Mouse (Mus musculus) layer of hippocampus, postnatal 25 days (tissue): Measurements from ENCODE around the gene Rbm26. TPM values are rescaled to one million over a fixed set of nuclear protein-coding genes. Genes with fewer than 3 reads are reported as not detected.
A peak's percentile ranks its signal among the peaks of the same experiment; 100 is the strongest.

Experiments
- DNase-seq, 2 experiments: peaks; one replicate each; pipeline ENCODE4 v3.0.0; 2022; ENCODE audit warnings: mixed read lengths in 2 of 2, low spot score in 1 of 2; ENCODE audit errors: extremely low spot score in 1 of 2
- total RNA-seq, 2 experiments: library from RNA; stranded (reverse); gene quantifications; 2 replicates each; pipeline ENCODE4 v1.2.3; 2021

The Rbm26 gene
- 10 to 100 TPM; 51.5 to 63.4 TPM for total RNA-seq

DNA sequence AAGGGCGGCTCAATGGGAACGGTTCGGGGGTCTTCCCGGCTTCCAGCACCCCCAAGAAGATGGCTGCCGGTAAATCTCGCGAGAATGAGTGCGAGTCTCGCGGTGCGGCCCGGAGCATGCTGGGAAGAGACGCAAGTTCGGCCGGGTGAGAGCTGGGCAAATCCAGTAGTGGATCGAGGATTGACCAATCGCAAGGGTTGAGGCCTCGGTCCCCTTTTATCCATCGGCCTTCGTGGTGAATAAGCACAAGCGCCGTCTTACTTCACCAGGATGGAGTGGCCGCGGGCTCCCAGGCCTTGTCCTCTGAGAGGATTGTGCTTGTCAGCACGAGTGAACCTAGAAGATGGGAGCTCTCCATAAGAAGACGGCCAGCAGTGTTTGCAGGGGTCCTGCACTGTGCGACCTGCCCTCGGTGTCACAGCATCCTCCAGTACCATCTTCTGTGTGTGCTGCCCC, at the start of gene Rbm26:
TSS of gene Rbm26 (minus strand) at position 90 of the 456 bp plus-strand sequence.
- DNase-seq, result peak; percentile 95 to 96

- DNase-seq, result no peak
Measured at GRCm38 (mm10) chr14:105225790-105226189, 48.7 kb upstream of the Rbm26 start.

DNA sequence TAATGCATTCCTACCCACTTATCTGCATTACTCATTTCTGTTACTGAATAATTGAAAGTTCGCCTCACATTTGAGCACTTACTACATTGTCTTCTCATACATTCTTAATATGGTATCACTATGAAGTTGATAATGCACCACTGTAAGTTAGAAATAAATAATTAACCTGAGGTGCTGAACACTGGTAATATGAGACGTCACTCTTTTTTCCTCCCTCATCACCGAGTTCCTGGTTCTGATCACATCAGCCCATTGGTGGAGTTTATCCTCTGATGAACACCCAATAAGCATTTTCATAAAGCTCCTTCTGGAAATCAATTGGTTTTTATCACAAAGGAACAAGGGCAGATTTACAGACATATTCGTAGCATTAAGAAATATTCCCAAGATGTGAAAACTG, 45.1 kb upstream of the Rbm26 start:
- no peak for DNase-seq

- no peak for DNase-seq
Measured at GRCm38 (mm10) chr14:105219525-105220376, 42.6 kb upstream of the Rbm26 start.

GRCm38 (mm10) chr14:105198401-105198800, 21.3 kb upstream of the Rbm26 start:
- DNase-seq, result no peak

GRCm38 (mm10) chr14:105194682-105195081, 17.6 kb upstream of the Rbm26 start:
- no peak for DNase-seq

GRCm38 (mm10) chr14:105184866-105185265, 7.7 kb upstream of the Rbm26 start:
- no peak for DNase-seq

DNA sequence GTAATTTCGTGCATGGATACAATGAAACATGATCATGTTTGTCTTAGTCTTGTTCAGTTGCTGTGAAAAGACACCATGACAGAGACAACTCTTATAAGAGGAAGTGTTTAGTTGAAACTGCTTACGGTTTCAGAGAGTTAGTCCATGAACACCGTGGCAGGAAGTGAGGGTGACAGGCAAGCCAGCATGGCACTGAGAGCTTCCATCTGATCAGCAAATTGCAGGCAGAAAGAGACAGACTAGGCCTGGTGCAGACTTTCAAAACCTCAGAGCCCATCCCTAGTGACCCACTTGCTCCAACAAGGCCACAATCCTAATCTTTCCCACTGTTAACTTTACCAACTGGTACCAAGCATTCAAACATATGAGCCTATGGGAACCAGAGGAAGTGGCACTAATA, 5.7 kb upstream of the Rbm26 start:
- no peak for DNase-seq

- DNase-seq, result no peak
Measured at GRCm38 (mm10) chr14:105179733-105180132, 2.6 kb upstream of the Rbm26 start.

GRCm38 (mm10) chr14:105178996-105179395, 1.9 kb upstream of the Rbm26 start:
- DNase-seq, result no peak

DNA sequence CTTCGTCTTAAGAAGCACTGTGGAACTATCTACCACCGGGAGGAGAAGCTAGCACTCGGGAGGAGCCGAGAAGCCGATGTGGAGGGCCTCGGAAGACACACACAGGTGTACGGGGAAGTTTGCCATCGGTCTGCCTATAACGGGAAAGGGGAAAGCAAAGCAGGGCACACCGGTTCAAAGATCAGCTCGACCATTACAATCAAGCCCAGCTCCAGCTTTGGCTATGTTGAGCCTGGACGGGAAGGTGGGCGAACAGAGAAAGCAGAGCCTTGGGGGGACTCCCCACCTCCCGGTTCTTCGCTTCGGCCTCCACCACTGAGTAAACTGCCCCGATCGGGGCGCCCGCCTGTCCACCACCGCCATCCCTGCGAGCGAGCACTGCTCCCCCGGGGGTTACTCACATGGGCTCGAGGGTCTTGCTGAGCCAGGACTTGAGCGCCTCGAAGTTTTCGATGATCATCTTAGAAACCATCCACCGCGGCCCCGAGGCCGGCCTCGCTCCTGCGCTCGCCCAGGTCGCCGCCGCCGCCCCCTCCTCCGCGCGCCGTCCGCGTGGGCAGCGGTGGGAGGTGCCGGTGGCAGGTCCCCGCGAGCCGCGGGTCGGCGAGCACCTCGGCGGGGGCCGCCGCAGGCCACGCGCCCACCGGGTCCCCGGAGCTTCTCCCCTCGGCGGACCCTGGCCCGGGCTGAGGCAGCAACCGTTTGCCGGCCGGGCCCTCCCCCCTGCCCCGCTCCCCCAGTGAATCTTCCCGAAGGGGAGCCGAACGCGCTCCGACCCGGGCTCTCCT, 552 bp downstream of the Rbm26 start:
- peak in 1 of 2 experiments; percentile 17 for DNase-seq

- no peak for DNase-seq
Measured at GRCm38 (mm10) chr14:105167181-105167580, 9.9 kb downstream of the Rbm26 start.

- no peak for DNase-seq
Measured at GRCm38 (mm10) chr14:105164793-105165192, 12.3 kb downstream of the Rbm26 start.

DNA sequence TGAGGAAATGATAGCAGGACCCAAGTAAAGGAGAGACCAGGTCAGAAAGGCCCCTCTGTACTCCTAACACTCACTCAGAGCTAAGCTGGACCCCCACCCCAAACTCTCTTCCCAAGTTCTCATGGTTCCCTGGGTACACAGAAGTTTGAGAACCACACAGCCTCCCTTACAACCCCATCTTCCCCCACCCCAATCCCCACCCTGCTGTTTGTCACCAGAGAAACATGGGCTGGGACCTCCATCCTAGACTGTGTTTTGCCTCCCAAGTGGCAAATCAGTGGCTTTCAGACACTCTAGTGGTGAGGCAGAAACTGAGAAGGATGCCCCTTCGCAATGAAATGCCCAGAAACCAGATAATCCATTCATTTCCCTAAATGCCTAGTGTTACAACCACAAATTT, 15.8 kb downstream of the Rbm26 start:
- DNase-seq, result no peak

DNA sequence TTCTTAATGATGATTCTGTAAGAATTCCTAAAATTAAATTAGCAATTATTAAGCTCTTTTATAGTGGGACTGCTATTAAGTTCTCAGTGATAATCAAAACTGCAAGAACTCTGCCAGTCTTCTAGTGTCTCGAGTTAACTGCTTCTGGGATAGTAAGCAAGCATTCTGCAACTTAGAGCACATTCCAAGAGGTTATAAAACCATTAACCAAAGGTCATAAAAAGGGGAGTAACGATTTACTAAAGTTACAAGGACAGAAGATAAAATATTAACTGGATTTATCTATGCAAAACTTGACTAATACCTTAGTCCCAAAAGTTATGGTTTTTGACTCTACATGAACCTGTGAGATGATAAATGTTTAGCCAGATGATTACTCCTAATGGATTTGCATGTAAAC, 18.6 kb downstream of the Rbm26 start:
- DNase-seq, result no peak

GRCm38 (mm10) chr14:105134076-105134475, 43.1 kb downstream of the Rbm26 start:
- no peak for DNase-seq

DNA sequence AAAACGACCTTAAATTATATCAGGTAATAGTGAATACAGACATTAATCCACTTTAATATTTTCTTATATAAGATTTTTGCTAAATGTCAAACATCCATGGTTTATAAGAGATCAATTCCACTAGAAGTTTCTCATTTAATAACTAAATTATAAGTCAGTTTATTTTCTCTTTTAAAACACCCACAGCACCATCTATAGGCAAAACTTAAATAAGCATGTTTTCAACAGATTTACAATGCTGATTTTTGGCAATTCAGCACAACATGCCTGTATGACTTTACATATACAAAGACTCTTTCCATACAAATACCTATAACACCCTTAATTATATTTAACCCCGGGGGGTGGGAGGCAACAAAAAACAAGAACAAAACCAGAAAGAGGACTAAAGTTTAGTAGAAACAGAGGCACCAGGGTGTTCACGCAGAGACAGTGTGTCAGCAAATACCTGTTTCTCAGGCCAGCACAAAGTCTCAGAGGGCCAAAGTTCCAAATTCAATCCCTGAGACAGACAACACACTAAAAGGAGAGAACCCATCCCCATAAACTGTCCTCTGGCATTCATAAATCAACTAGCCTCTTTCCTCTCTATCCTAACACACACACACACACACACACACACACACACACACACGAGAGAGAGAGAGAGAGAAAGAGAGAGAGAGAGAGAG, 49.3 kb downstream of the Rbm26 start:
- DNase-seq, result no peak

DNA sequence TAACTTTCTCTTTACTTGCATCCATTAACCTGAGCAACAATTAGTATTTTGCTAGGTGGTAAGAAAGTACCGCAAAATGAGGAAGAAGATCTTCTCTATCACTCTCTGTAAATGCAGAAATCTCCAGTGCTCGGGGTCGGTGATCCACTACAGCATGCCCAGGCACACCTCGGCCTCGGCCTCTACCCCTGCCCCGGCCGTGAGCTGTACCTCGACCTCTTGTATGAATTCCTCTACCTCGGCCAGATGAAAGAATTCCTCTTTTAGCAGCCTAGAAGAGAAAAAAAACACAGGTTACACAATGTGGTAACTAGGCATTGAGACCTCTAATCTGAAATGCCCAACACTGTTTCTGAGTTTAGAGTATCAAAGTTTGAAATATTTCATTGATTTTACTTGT, 52.6 kb downstream of the Rbm26 start:
- no peak for DNase-seq

- no peak for DNase-seq
Measured at GRCm38 (mm10) chr14:105115402-105115801, 61.7 kb downstream of the Rbm26 start.

DNA sequence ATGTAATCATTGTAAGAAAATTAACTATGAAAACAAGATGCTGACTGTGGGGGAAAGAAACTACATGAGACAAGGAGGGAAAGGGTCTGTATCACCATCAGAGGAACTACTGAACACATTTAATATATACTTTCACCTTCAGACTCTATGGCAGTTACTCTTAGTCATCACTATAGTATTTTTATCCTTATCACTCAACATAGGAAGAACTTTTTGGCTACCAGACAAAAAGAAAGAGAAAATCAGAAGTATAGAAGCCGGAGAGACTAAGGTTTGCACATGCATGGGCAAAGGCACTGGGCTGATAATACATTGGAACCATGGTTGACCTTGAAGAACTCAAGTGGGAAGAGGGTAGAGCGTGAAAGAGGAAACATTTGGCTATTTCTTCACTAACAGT, 70.9 kb downstream of the Rbm26 start:
- DNase-seq, result no peak

DNA sequence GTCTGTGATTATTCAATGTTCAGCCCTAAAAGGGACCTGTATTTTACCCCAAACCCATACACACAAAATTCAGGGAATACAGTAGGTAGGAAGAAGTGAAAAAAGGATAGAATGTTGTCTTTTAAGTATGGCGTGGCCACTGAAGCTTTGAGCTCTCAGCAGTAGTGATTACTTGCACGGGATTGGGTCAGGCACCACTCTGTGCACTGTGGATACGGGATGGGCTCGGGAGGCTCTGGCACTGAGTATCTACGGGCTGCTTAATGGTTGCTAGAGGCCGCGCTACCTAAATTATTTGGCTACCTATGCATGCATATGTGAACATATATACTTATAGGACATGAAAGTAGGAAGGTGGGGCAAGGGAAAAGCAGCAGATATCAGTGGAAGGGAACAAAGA, 78.3 kb downstream of the Rbm26 start:
- DNase-seq, result no peak
